Comparison of ENCODE assay signal across 22 mouse cellular contexts in genomic region chr4:104463781-104464170, GRCm38 (mm10).
DNase-seq lines count a peak whose midpoint lies in the region; ATAC-seq and TF ChIP-seq lines count a peak whose summit lies in the region.
"Had no signal": no experiment of that assay in that cellular context is flagged by ENCODE, and none has a peak within 500 bp of the region (broad histone marks: within the 10 kb centered on the region; RNA-seq: fewer than 3 reads in every experiment).

No protein-coding gene starts in this region.

- DNase-seq in kidney, postnatal 14 days = no peak
- DNase-seq in lung, postnatal 0 days (ENCODE audit: low spot score) = no peak
- DNase-seq in adrenal gland, adult 2 months = no peak
- DNase-seq: adrenal gland, adult 8-10 months; B cell, adult 2 months; cerebellum, postnatal 25 days; kidney, adult 8-10 months; left cerebral cortex, postnatal 4 days; lung, postnatal 4 days; thymus, postnatal 25 days had no signal

- peak; percentile 43; the same call in 1 of the 2 replicates for ATAC-seq in kidney, embryonic 14.5 days (ENCODE audit: low FRiP score, low TSS enrichment)
- ATAC-seq in lung, embryonic 15.5 days (ENCODE audit: borderline replicate concordance, extremely low read depth, low FRiP score, low TSS enrichment) = peak; percentile 23; the same call in 1 of the 2 replicates
- ATAC-seq in lung, postnatal 0 days = no peak
- ATAC-seq in intestine, embryonic 15.5 days = peak; percentile 72
- ATAC-seq: forebrain, embryonic 13.5 days; hindbrain, postnatal 0 days; Patski had no signal

- TF ChIP-seq EP300 in lung, postnatal 0 days (IDR thresholded peaks at IDR 0.05) = no peak

- no peak for TF ChIP-seq CTCF in lung, postnatal 0 days (IDR thresholded peaks at IDR 0.05)
- TF ChIP-seq CTCF in small intestine, adult 2 months (IDR thresholded peaks at IDR 0.05; ENCODE audit: extremely low read depth, insufficient read length, insufficient replicate concordance, low read depth, low read length) = no peak

- WGBS in kidney, embryonic 14.5 days = 41% methylated on average over 7 of the region's 7 CpGs
- WGBS in lung, embryonic 15.5 days = 51% methylated on average over 7 of the region's 7 CpGs
- WGBS in lung, postnatal 0 days = 52% methylated on average over 7 of the region's 7 CpGs
- WGBS in intestine, embryonic 15.5 days = 30% methylated on average over 7 of the region's 7 CpGs
- WGBS in small intestine, adult 2 months = 25% methylated on average over 7 of the region's 7 CpGs

- no peak overlapping the region for H3K9ac ChIP-seq in kidney, embryonic 14.5 days (ENCODE audit: low read depth, low read length)
- no peak overlapping the region for H3K9ac ChIP-seq in lung, embryonic 15.5 days
- H3K9ac ChIP-seq in lung, postnatal 0 days (replicated peaks; ENCODE audit: low read depth) = no peak overlapping the region
- H3K9ac ChIP-seq in intestine, embryonic 15.5 days = no peak overlapping the region
- H3K9ac ChIP-seq: embryonic facial prominence, embryonic 12.5 days; forebrain, embryonic 13.5 days had no signal

- peaks cover 10% of the 10 kb centered on the region for H3K4me1 ChIP-seq in kidney, embryonic 14.5 days (ENCODE audit: control insufficient read depth, insufficient read depth, low read length)
- peaks cover 14% of the 10 kb centered on the region for H3K4me1 ChIP-seq in lung, embryonic 15.5 days
- H3K4me1 ChIP-seq in lung, postnatal 0 days (ENCODE audit: insufficient read depth, low read depth, low read length) = no peaks in the 10 kb centered on the region
- H3K4me1 ChIP-seq in intestine, embryonic 15.5 days (replicated peaks) = peaks cover 12% of the 10 kb centered on the region
- H3K4me1 ChIP-seq in small intestine, adult 2 months (ENCODE audit: control insufficient read depth, insufficient read depth, insufficient read length, low read length) = peaks cover 20% of the 10 kb centered on the region
- H3K4me1 ChIP-seq: heart, embryonic 10.5 days had no signal

- H3K27ac ChIP-seq in kidney, embryonic 14.5 days (ENCODE audit: low read depth, low read length) = peak overlapping the region; percentile 42
- peak overlapping the region; percentile 68 for H3K27ac ChIP-seq in lung, embryonic 15.5 days
- H3K27ac ChIP-seq in lung, postnatal 0 days (ENCODE audit: low read length) = no peak overlapping the region
- peak overlapping the region; percentile 73 for H3K27ac ChIP-seq in intestine, embryonic 15.5 days
- peak overlapping the region; percentile 85 for H3K27ac ChIP-seq in small intestine, adult 2 months (ENCODE audit: insufficient read depth, low read depth, low read length)
- H3K27ac ChIP-seq: embryonic facial prominence, embryonic 12.5 days; forebrain, embryonic 13.5 days; heart, embryonic 10.5 days; hindbrain, postnatal 0 days had no signal

- no peak overlapping the region for H3K4me2 ChIP-seq in kidney, embryonic 14.5 days (replicated peaks; ENCODE audit: low read depth, low read length)
- no peak overlapping the region for H3K4me2 ChIP-seq in lung, embryonic 15.5 days
- no peak overlapping the region for H3K4me2 ChIP-seq in lung, postnatal 0 days (replicated peaks; ENCODE audit: low read depth, low read length)
- peak overlapping the region; percentile 3 for H3K4me2 ChIP-seq in intestine, embryonic 15.5 days (replicated peaks)
- H3K4me2 ChIP-seq: embryonic facial prominence, embryonic 12.5 days; forebrain, embryonic 13.5 days; midbrain, embryonic 11.5 days had no signal

- TF ChIP-seq POLR2A in small intestine, adult 2 months (IDR thresholded peaks at IDR 0.05; ENCODE audit: low read depth, low read length) = peak; percentile 43; the same call in 1 of the 2 replicates

- H3K9me3 ChIP-seq in kidney, embryonic 14.5 days (ENCODE audit: control insufficient read depth, low read length) = no peaks in the 10 kb centered on the region
- H3K9me3 ChIP-seq in lung, embryonic 15.5 days = no peaks in the 10 kb centered on the region
- no peaks in the 10 kb centered on the region for H3K9me3 ChIP-seq in lung, postnatal 0 days (ENCODE audit: low read length)
- H3K9me3 ChIP-seq in intestine, embryonic 15.5 days = no peaks in the 10 kb centered on the region
- H3K9me3 ChIP-seq: embryonic facial prominence, embryonic 12.5 days; forebrain, embryonic 13.5 days; heart, embryonic 10.5 days had no signal

- H3K27me3 ChIP-seq in kidney, embryonic 14.5 days (ENCODE audit: control insufficient read depth, insufficient read depth, low read length) = no peaks in the 10 kb centered on the region
- H3K27me3 ChIP-seq in lung, embryonic 15.5 days = no peaks in the 10 kb centered on the region
- no peaks in the 10 kb centered on the region for H3K27me3 ChIP-seq in lung, postnatal 0 days (replicated peaks; ENCODE audit: insufficient read depth, low read length)
- H3K27me3 ChIP-seq in intestine, embryonic 15.5 days (replicated peaks) = no peaks in the 10 kb centered on the region
- H3K27me3 ChIP-seq in small intestine, adult 2 months (ENCODE audit: control insufficient read depth, insufficient read depth, low read length) = no peaks in the 10 kb centered on the region
- H3K27me3 ChIP-seq: CH12.LX; embryonic facial prominence, embryonic 12.5 days; forebrain, embryonic 13.5 days; Patski had no signal

- H3K36me3 ChIP-seq in kidney, embryonic 14.5 days (ENCODE audit: control insufficient read depth, insufficient read depth, low read length) = no peaks in the 10 kb centered on the region
- H3K36me3 ChIP-seq in lung, embryonic 15.5 days = no peaks in the 10 kb centered on the region
- no peaks in the 10 kb centered on the region for H3K36me3 ChIP-seq in lung, postnatal 0 days (ENCODE audit: insufficient read depth, low read length)
- H3K36me3 ChIP-seq in intestine, embryonic 15.5 days = no peaks in the 10 kb centered on the region
- no peaks in the 10 kb centered on the region for H3K36me3 ChIP-seq in small intestine, adult 2 months (ENCODE audit: control insufficient read depth, insufficient read depth, low read length)
- H3K36me3 ChIP-seq: embryonic facial prominence, embryonic 12.5 days; G1E; heart, embryonic 10.5 days had no signal

- H3K4me3 ChIP-seq in kidney, embryonic 14.5 days (ENCODE audit: low read length) = no peak overlapping the region
- no peak overlapping the region for H3K4me3 ChIP-seq in lung, embryonic 15.5 days
- H3K4me3 ChIP-seq in lung, postnatal 0 days (ENCODE audit: low read depth, low read length) = no peak overlapping the region
- peak overlapping the region; percentile 12; the same call in 1 of the 2 replicates for H3K4me3 ChIP-seq in intestine, embryonic 15.5 days (replicated peaks)
- peak overlapping the region; percentile 7; the same call in 1 of the 2 replicates for H3K4me3 ChIP-seq in small intestine, adult 2 months (ENCODE audit: low read depth, low read length)
- H3K4me3 ChIP-seq: embryonic facial prominence, embryonic 12.5 days; forebrain, embryonic 13.5 days; heart, embryonic 10.5 days had no signal

Comparison
In these comparisons a context has a peak if more than half of its experiments do, and no peak if none do; other contexts are left out.
1. H3K4me3 ChIP-seq: peak in intestine, embryonic 15.5 days (single experiment) and small intestine, adult 2 months (single experiment); none in kidney, embryonic 14.5 days (single experiment), lung, embryonic 15.5 days (single experiment) and lung, postnatal 0 days (single experiment).